Mouse (Mus musculus) liver, adult 2 months (tissue): ENCODE data around the gene Fmc1. TPM values are rescaled to one million over a fixed set of nuclear protein-coding genes. Genes with fewer than 3 reads are reported as not detected.

ENCODE experiments used
- DNase-seq: peaks from one replicate; pipeline ENCODE4 v3.0.0-alpha.2; 2011; ENCODE audit warnings: low read depth, low spot score; ENCODE audit errors: extremely low read depth
- H3K27ac ChIP-seq: fragments of 200-500 bp; replicated peaks from 2 replicates; pipeline ENCODE4 v1.5.1; 2012; ENCODE audit warnings: low read depth, mild to moderate bottlenecking, control low read depth, inconsistent platforms, low read length; ENCODE audit not compliant: insufficient read depth
- H3K27me3 ChIP-seq: fragments of 200-500 bp; 2 replicates; pipeline ENCODE4 v1.6.1; 2012; ENCODE audit warnings: mild to moderate bottlenecking, moderate library complexity, low read length, inconsistent platforms; ENCODE audit not compliant: control insufficient read depth, insufficient read depth
- H3K36me3 ChIP-seq: fragments of 200-500 bp; 2 replicates; pipeline ENCODE4 v1.6.1; 2012; ENCODE audit warnings: low read length, inconsistent platforms; ENCODE audit not compliant: control insufficient read depth, insufficient read depth
- H3K4me1 ChIP-seq: fragments of 200-500 bp; 2 replicates; pipeline ENCODE4 v1.6.1; 2011; ENCODE audit warnings: low read length; ENCODE audit not compliant: control insufficient read depth, insufficient read depth
- H3K4me3 ChIP-seq: fragments of 200-500 bp; 2 replicates; pipeline ENCODE4 v1.5.1; 2011; ENCODE audit warnings: low read depth, mild to moderate bottlenecking, control low read depth, low read length, moderate library complexity; ENCODE audit not compliant: insufficient read depth
- H3K79me2 ChIP-seq: fragments of 200-500 bp; 2 replicates; pipeline ENCODE4 v1.6.1; 2012; ENCODE audit warnings: inconsistent platforms, mild to moderate bottlenecking, low read length, moderate library complexity; ENCODE audit not compliant: control insufficient read depth, insufficient read depth
- H3K9ac ChIP-seq: fragments of 200-500 bp; 2 replicates; pipeline ENCODE4 v1.6.1; 2012; ENCODE audit warnings: low read depth, mild to moderate bottlenecking, control low read depth, inconsistent platforms, low read length
- CTCF ChIP-seq: fragments of 200-500 bp; IDR thresholded peaks from 2 replicates; pipeline ENCODE4 v1.5.1; 2011; ENCODE audit warnings: low read depth, low read length, control low read depth
- POLR2A ChIP-seq: fragments of 200-500 bp; IDR thresholded peaks from 2 replicates; pipeline ENCODE4 v1.6.1; 2011; ENCODE audit warnings: low read length, control low read depth; ENCODE audit not compliant: insufficient read depth; ENCODE audit errors: extremely low read depth
- WGBS: fragments of 180-500 bp; shearing (Covaris S2); methylation state at CpG from one replicate; pipeline ENCODE4 v1.1.7; 2018; 5-methylcytosine and 5-hydroxymethylcytosine counted together
- polyA plus RNA-seq: library from polyadenylated mRNA; depleted of rRNA; stranded (reverse); fragments of >200 nt; gene quantifications from 2 replicates; pipeline ENCODE4 v1.2.3, GENCODE M21; 2012; rRNA removed
- total RNA-seq: library from RNA; depleted of rRNA; stranded (reverse); fragments of >200 nt; gene quantifications from 2 replicates; pipeline ENCODE4 v1.2.3, GENCODE M21; 2014; rRNA removed

Fmc1 gene
- total and polyA plus RNA-seq, 2 experiments = 63.7 to 219 TPM

GRCm38 (mm10) chr6:38580112-38580857, 47.0 kb downstream of the Fmc1 start:
- TF ChIP-seq CTCF = no peak
- TF ChIP-seq POLR2A = no peak
- Histone ChIP-seq H3K79me2 (peaks cover 9% of the 10 kb centered on the region; the same call in 1 of the 2 replicates), H3K36me3 (peaks cover 53% of the 10 kb centered on the region), H3K4me3 (no peak overlapping the region), H3K27me3 (no peaks in the 10 kb centered on the region), H3K9ac (no peak overlapping the region), H3K27ac (no peak overlapping the region), H3K4me1 (no peaks in the 10 kb centered on the region; the same call in 1 of the 2 replicates)
- no peak for DNase-seq
- WGBS = 96% methylated on average over 3 of the region's 3 CpGs

DNA sequence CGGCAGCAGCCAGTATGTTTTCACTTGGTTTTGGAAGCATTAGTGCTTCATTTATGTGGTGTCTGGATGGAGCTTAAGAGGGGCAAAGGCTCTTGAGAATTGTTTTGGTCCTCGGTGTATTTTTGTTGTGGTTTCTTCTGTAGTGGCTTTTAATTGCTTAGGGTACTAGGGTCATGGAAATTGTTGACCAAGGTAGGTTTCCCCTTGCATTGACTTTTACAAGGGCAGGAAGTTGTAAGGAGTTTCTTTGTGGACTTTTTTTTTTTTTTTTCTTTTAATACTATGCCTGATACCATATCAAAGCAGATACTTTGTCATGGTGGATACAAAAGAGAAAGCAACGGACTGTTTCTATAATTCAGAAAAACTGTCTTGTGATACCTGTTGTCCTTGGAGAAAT, 48.4 kb downstream of the Fmc1 start:
- Histone ChIP-seq H3K79me2 (peaks cover 9% of the 10 kb centered on the region; the same call in 1 of the 2 replicates), H3K4me3 (no peak overlapping the region), H3K4me1 (no peaks in the 10 kb centered on the region; the same call in 1 of the 2 replicates), H3K27me3 (no peaks in the 10 kb centered on the region), H3K36me3 (peaks cover 62% of the 10 kb centered on the region), H3K9ac (no peak overlapping the region), H3K27ac (no peak overlapping the region)
- 90% methylated on average over 3 of the region's 3 CpGs for WGBS
- no peak for DNase-seq
- TF ChIP-seq CTCF = no peak
- no peak for TF ChIP-seq POLR2A

Other genes starting within 250 kb of the Fmc1 start
- gene Zc3hav1l, start 234.2 kb upstream of the Fmc1 start, total RNA-seq = 0.18 and 0.27 TPM in 2 replicates
- 0.15 and 0.22 TPM in 2 replicates for gene Zc3hav1l, start 234.2 kb upstream of the Fmc1 start, polyA plus RNA-seq
- 27.9 and 31.8 TPM in 2 replicates for gene Zc3hav1, start 178.9 kb upstream of the Fmc1 start, total RNA-seq
- gene Zc3hav1, start 178.9 kb upstream of the Fmc1 start, polyA plus RNA-seq = 16.3 and 17.0 TPM in 2 replicates
- gene Ttc26, start 152.0 kb upstream of the Fmc1 start, total RNA-seq = 0.47 and 0.65 TPM in 2 replicates
- 0.10 and 0.11 TPM in 2 replicates for gene Ttc26, start 152.0 kb upstream of the Fmc1 start, polyA plus RNA-seq
- gene Ubn2, start 99.6 kb upstream of the Fmc1 start, total RNA-seq = 7.9 and 10.6 TPM in 2 replicates
- 2.2 and 2.9 TPM in 2 replicates for gene Ubn2, start 99.6 kb upstream of the Fmc1 start, polyA plus RNA-seq
- 96.2 and 128 TPM in 2 replicates for gene Luc7l2, start 17.8 kb downstream of the Fmc1 start, total RNA-seq
- gene Luc7l2, start 17.8 kb downstream of the Fmc1 start, polyA plus RNA-seq = 12.8 and 20.0 TPM in 2 replicates
- gene Klrg2, start 103.7 kb downstream of the Fmc1 start, total RNA-seq = 0.07 TPM in 1 of 2 replicates, not detected in the other
- gene Klrg2, start 103.7 kb downstream of the Fmc1 start, polyA plus RNA-seq = not detected in 2 replicates
- gene Clec2l, start 129.6 kb downstream of the Fmc1 start, total RNA-seq = not detected in 2 replicates
- not detected in 2 replicates for gene Clec2l, start 129.6 kb downstream of the Fmc1 start, polyA plus RNA-seq